Mouse (Mus musculus) cerebellum, adult 2 months (tissue): Measurements from ENCODE around the gene Atp2a1.

Experiments
- CTCF ChIP-seq: fragments of 200-500 bp; IDR thresholded peaks from 2 replicates; pipeline ENCODE4 v1.5.1; 2011; ENCODE audit warnings: low read depth, mild to moderate bottlenecking, control low read depth, low read length, moderate library complexity, borderline replicate concordance; ENCODE audit not compliant: insufficient read depth
- POLR2A ChIP-seq: fragments of 200-500 bp; IDR thresholded peaks from 2 replicates; pipeline ENCODE4 v1.6.1; 2011; ENCODE audit warnings: low read length, control low read depth, borderline replicate concordance; ENCODE audit not compliant: insufficient read depth

DNA sequence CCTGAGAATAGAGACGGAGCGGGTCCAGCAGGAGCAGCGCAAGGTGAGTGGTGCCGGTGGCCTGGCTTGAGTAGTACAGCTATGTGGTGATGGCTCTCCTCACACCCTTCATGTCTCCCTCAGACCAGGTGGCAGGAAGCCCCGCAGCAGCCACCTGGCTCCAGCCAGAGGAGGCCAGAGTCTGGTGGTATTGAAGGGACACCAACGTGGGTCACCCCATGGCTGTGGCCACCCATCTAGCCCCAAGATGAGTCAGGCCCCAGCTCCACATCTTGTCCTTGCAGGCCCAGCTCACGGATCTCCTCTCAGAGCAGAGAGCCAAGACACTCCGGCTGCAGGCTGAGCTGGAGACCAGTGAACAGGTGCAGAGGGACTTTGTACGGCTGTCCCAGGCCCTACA lies 18.4 kb downstream of the Atp2a1 start:
- no peak for TF ChIP-seq CTCF
- no peak for TF ChIP-seq POLR2A
